Mouse (Mus musculus): ENCODE results near the gene Vsig8. TPM values are rescaled to one million over a fixed set of nuclear protein-coding genes. Genes with fewer than 3 reads are reported as not detected.

The Vsig8 gene
- polyA plus RNA-seq, 1 experiment from 2014 or later: 0.14 TPM

DNA sequence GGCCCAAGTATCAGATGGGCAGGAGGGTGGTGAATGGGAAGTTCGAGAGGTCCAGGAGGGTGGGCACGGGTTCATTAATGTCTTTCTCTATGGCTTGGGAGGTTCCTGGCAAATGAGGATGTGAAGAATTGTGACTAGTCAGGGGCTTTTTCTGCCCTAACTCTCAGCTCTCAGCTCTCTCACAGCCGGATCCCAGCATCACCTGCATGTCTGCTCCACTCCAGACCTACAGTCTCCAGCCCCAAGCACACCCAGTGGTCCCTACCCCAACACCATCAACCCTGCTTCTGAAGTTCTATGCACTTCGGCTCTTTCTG, 41.6 kb upstream of the Vsig8 start:
- ATAC-seq: no peak
- no peak overlapping the region for H3K27ac ChIP-seq (ENCODE audit: low read length)
- no peaks in the 10 kb centered on the region for H3K36me3 ChIP-seq (ENCODE audit: control insufficient read depth, insufficient read depth)
- H3K9ac ChIP-seq (replicated peaks; ENCODE audit: low read depth, low read length): no peak overlapping the region
- no peak overlapping the region for H3K4me2 ChIP-seq (ENCODE audit: low read length)
- WGBS: 66% methylated on average over 4 of the region's 4 CpGs
- H3K27me3 ChIP-seq (replicated peaks; ENCODE audit: control insufficient read depth, insufficient read depth, low read length): no peaks in the 10 kb centered on the region
- no peak overlapping the region for H3K4me3 ChIP-seq (replicated peaks; ENCODE audit: low read length)
- H3K9me3 ChIP-seq (ENCODE audit: control insufficient read depth, low read length): peaks cover 2% of the 10 kb centered on the region; the same call in 1 of the 2 replicates
- no peaks in the 10 kb centered on the region for H3K4me1 ChIP-seq (replicated peaks; ENCODE audit: control insufficient read depth, insufficient read depth, low read length)

DNA sequence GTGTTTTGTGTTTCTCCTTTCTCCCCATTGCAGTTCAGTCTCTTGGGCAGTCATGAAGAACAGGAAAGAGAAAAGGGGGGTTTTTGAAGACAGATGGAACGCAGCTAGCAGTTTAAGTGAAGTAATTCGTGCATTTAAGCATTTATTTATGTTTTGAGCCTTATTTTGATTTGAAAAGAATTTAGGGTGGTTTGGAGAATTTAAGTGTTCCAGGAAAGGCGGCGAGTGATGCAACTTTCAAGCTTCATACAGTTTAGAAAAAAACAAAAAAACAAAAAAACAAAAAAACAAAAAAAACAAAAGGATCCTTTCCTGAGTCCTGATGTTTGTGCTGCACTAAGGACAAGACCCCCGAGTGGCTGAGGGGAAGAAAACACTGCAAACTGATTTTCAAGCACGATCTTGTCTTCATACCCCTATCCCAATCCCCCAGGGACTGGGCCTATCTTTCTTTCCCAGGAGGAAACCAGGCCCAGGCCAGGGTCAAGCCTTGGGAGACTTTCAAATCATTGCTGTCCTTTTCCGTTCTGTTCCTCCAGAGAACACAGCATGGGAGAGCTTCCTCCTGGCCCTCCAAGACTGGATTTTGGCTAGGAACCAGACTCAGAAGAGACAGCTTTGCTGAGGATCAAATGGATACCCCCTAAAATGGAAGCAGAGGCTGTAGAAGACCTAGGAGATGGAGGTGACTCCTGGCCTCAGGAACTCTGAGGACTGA, 41.0 kb upstream of the Vsig8 start:
- Histone ChIP-seq H3K36me3 (ENCODE audit: control insufficient read depth, insufficient read depth) (no peaks in the 10 kb centered on the region), H3K27ac (ENCODE audit: low read length) (no peak overlapping the region), H3K4me3 (replicated peaks; ENCODE audit: low read length) (no peak overlapping the region), H3K4me1 (replicated peaks; ENCODE audit: control insufficient read depth, insufficient read depth, low read length) (no peaks in the 10 kb centered on the region), H3K4me2 (ENCODE audit: low read length) (no peak overlapping the region), H3K27me3 (replicated peaks; ENCODE audit: control insufficient read depth, insufficient read depth, low read length) (no peaks in the 10 kb centered on the region), H3K9ac (replicated peaks; ENCODE audit: low read depth, low read length) (no peak overlapping the region), H3K9me3 (ENCODE audit: control insufficient read depth, low read length) (peaks cover 2% of the 10 kb centered on the region; the same call in 1 of the 2 replicates)
- no peak for ATAC-seq
- WGBS: 79% methylated on average over 7 of the region's 7 CpGs

DNA sequence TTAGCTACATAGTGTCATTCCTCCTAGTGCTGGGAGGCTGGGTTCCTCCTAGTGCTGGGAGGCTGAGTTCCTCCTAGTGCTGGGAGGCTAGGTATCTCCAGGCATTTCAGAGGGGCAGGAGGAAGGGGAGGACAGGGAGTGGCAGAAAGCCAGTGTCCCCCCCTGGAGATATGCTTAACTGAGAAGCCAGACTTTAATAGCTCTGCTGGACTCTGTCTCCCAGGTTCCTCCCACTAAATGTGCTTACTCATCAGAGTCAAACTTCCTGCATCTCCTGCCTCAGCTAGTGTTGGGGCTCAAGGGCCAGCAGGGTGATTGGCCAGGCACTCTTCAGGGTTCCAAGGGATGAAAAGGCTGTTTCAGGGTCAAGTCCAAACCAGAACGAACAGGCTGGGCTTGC, 40.3 kb upstream of the Vsig8 start:
- ATAC-seq: no peak
- H3K4me3 ChIP-seq (replicated peaks; ENCODE audit: low read length): no peak overlapping the region
- no peak overlapping the region for H3K9ac ChIP-seq (replicated peaks; ENCODE audit: low read depth, low read length)
- peaks cover 2% of the 10 kb centered on the region; the same call in 1 of the 2 replicates for H3K9me3 ChIP-seq (ENCODE audit: control insufficient read depth, low read length)
- no peaks in the 10 kb centered on the region; the same call in 1 of the 2 replicates for H3K4me1 ChIP-seq (replicated peaks; ENCODE audit: control insufficient read depth, insufficient read depth, low read length)
- H3K36me3 ChIP-seq (ENCODE audit: control insufficient read depth, insufficient read depth): no peaks in the 10 kb centered on the region
- no peaks in the 10 kb centered on the region for H3K27me3 ChIP-seq (replicated peaks; ENCODE audit: control insufficient read depth, insufficient read depth, low read length)
- H3K4me2 ChIP-seq (ENCODE audit: low read length): no peak overlapping the region
- WGBS: 70% methylated on average over 1 of the region's 1 CpGs
- no peak overlapping the region for H3K27ac ChIP-seq (ENCODE audit: low read length)

DNA sequence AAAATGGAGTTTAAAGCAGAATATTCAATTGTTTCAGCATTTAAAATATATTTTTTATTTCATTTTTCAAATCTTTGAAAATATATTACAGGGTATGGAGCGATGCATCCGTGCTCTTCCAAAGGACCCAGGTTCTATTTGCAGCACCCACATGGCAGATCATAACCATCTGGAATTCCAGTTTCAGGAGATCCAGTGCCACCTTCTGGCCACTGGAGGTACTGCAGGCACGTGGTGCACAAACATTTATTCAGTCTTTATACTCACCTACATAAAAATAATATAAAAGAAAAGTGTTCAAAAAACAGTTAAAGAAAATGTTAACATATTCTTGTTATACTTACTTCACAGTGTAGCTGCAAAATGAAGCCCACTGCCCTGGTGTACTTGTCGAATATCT, 37.7 kb upstream of the Vsig8 start:
- peaks cover 2% of the 10 kb centered on the region; the same call in 1 of the 2 replicates for H3K9me3 ChIP-seq (ENCODE audit: control insufficient read depth, low read length)
- no peak for ATAC-seq
- no peak overlapping the region for H3K27ac ChIP-seq (ENCODE audit: low read length)
- H3K9ac ChIP-seq (replicated peaks; ENCODE audit: low read depth, low read length): no peak overlapping the region
- H3K4me2 ChIP-seq (ENCODE audit: low read length): no peak overlapping the region
- peaks cover 10% of the 10 kb centered on the region for H3K4me1 ChIP-seq (replicated peaks; ENCODE audit: control insufficient read depth, insufficient read depth, low read length)
- WGBS: 77% methylated on average over 4 of the region's 4 CpGs
- H3K4me3 ChIP-seq (replicated peaks; ENCODE audit: low read length): no peak overlapping the region
- no peaks in the 10 kb centered on the region for H3K27me3 ChIP-seq (replicated peaks; ENCODE audit: control insufficient read depth, insufficient read depth, low read length)
- H3K36me3 ChIP-seq (ENCODE audit: control insufficient read depth, insufficient read depth): no peaks in the 10 kb centered on the region

DNA sequence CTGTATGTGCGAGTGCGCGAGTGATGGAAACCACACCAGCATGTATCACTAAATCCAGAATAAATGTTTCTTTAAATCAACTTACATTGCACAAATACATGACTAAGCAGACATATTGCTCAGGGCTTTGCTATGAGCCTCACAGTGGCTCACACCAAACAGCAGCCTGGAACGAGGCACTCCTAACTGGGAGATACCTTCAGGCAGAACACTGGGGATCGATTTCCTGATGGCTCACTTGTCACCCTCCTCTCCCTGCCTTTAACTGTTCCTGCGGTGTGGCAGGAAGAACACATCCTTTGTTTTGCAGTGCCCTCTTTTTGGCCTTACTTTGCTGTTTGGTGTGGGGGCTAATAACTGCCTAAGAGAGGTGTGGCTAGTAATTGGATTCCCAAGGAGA, 36.1 kb upstream of the Vsig8 start:
- no peak overlapping the region for H3K9ac ChIP-seq (replicated peaks; ENCODE audit: low read depth, low read length)
- no peak overlapping the region for H3K27ac ChIP-seq (ENCODE audit: low read length)
- H3K4me3 ChIP-seq (replicated peaks; ENCODE audit: low read length): no peak overlapping the region
- peaks cover 2% of the 10 kb centered on the region; the same call in 1 of the 2 replicates for H3K9me3 ChIP-seq (ENCODE audit: control insufficient read depth, low read length)
- no peak for ATAC-seq
- H3K36me3 ChIP-seq (ENCODE audit: control insufficient read depth, insufficient read depth): no peaks in the 10 kb centered on the region
- no peak overlapping the region for H3K4me2 ChIP-seq (ENCODE audit: low read length)
- 80% methylated on average over 6 of the region's 6 CpGs for WGBS
- H3K27me3 ChIP-seq (replicated peaks; ENCODE audit: control insufficient read depth, insufficient read depth, low read length): no peaks in the 10 kb centered on the region
- H3K4me1 ChIP-seq (replicated peaks; ENCODE audit: control insufficient read depth, insufficient read depth, low read length): peaks cover 10% of the 10 kb centered on the region

DNA sequence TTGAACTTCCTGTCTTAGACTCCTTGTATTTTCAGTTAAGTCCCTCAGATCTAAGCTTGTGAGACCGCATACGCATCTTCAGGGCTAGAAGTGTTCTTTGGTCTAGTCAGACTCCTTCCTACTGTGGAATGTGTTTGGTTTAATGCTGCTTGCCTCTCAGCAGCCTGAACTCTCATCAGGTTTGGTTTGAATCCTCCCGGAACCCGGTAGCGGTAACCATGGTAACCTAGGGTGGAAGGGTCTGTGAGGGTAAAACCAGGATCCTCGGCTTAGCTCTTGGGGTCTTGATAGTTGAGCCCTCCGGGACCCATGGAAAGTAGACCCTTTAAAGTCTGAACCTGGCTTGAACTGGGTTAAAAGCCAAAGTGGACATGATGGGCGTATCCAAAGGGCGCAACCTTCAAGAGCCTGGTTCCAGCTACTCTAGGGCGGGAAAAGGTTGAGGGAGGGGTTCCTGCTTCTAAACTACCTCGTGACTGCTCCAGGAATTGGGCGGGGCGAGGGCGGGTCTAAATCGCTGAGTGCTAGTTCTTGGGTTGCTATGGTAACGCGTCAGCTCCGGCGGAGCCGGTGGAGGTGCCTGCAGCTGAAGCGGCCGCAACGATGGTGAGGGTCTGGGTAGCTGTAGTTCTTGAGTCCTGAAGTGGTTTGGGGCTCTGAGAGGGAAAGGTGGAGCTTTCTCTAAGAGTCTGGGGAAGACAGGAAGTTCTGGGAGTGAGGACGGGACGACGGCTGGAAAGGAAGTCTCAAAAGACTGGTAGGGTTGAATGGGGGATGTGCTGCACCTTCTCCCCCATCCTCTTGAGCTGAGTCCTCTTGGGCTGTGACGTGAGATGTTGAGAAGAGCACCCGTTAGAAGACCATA, 34.9 kb upstream of the Vsig8 start, which contains the start of gene Cfap45:
Gene Cfap45, plus strand, starts transcription at position 226 of the 865 bp plus-strand sequence.
- Histone ChIP-seq H3K4me3 (replicated peaks; ENCODE audit: low read length) (peak within 1 kb of the TSS; percentile 46), H3K4me2 (ENCODE audit: low read length) (peak within 1 kb of the TSS; percentile 72), H3K27ac (ENCODE audit: low read length) (no peak within 1 kb of the TSS), H3K9ac (replicated peaks; ENCODE audit: low read depth, low read length) (no peak within 1 kb of the TSS; the same call in 1 of the 2 replicates), H3K4me1 (replicated peaks; ENCODE audit: control insufficient read depth, insufficient read depth, low read length) (peaks cover 10% of the 10 kb centered on the region), H3K27me3 (replicated peaks; ENCODE audit: control insufficient read depth, insufficient read depth, low read length) (no peaks in the 10 kb centered on the region), H3K9me3 (ENCODE audit: control insufficient read depth, low read length) (peaks cover 2% of the 10 kb centered on the region; the same call in 1 of the 2 replicates), H3K36me3 (ENCODE audit: control insufficient read depth, insufficient read depth) (no peaks in the 10 kb centered on the region)
- peak; percentile 94 for ATAC-seq
- WGBS: 3% methylated on average over 28 of the region's 28 CpGs

DNA sequence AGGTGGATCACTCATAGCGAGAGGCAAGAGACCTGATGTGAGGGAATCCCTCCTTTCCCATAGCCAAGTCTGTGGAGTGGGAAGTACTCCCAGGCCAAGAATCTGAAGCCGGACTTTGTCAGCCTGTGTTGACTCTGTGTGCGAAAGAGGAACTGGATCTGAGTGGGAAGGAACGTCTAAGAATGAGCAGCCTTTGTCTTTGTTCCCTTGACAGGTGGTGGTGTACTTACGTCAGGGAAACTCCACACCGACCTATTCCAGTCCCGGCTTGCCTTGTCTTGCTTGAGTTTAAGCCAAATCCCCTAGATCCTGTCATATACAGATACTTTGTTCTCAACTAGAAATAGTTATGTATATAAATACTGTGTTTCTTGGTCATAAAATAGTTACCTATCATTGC, 33.2 kb upstream of the Vsig8 start:
- Histone ChIP-seq H3K27me3 (replicated peaks; ENCODE audit: control insufficient read depth, insufficient read depth, low read length) (no peaks in the 10 kb centered on the region; the same call in 1 of the 2 replicates), H3K4me3 (replicated peaks; ENCODE audit: low read length) (no peak overlapping the region), H3K4me1 (replicated peaks; ENCODE audit: control insufficient read depth, insufficient read depth, low read length) (peaks cover 10% of the 10 kb centered on the region), H3K27ac (ENCODE audit: low read length) (no peak overlapping the region), H3K4me2 (ENCODE audit: low read length) (no peak overlapping the region), H3K9me3 (ENCODE audit: control insufficient read depth, low read length) (peaks cover 2% of the 10 kb centered on the region; the same call in 1 of the 2 replicates), H3K36me3 (ENCODE audit: control insufficient read depth, insufficient read depth) (no peaks in the 10 kb centered on the region), H3K9ac (replicated peaks; ENCODE audit: low read depth, low read length) (no peak overlapping the region)
- 64% methylated on average over 7 of the region's 7 CpGs for WGBS
- no peak for ATAC-seq

DNA sequence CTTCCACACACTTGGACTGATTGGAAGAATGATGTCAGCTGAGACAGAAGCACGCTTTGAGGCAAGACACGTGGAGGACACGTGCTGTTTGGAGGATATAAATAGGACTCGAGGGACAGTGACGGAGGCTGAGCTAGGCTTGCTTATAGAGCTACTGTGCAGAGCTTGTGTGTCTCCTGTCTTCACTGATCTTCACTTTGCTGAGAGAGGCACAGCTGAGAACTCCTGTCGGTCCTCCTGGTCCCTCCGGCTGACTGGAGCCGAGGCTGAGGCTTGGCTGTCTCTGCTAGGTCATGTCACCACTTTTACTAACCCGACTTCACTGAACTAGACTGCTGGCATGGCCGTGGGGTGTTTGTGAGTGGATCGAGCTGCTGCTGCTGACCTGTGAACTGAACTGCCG, 32.0 kb upstream of the Vsig8 start:
- no peaks in the 10 kb centered on the region for H3K9me3 ChIP-seq (ENCODE audit: control insufficient read depth, low read length)
- H3K4me3 ChIP-seq (replicated peaks; ENCODE audit: low read length): no peak overlapping the region
- H3K9ac ChIP-seq (replicated peaks; ENCODE audit: low read depth, low read length): no peak overlapping the region
- ATAC-seq: no peak
- peaks cover 10% of the 10 kb centered on the region for H3K4me1 ChIP-seq (replicated peaks; ENCODE audit: control insufficient read depth, insufficient read depth, low read length)
- no peaks in the 10 kb centered on the region; the same call in 1 of the 2 replicates for H3K27me3 ChIP-seq (replicated peaks; ENCODE audit: control insufficient read depth, insufficient read depth, low read length)
- WGBS: 69% methylated on average over 12 of the region's 12 CpGs
- no peak overlapping the region for H3K27ac ChIP-seq (ENCODE audit: low read length)
- H3K4me2 ChIP-seq (ENCODE audit: low read length): no peak overlapping the region
- no peaks in the 10 kb centered on the region for H3K36me3 ChIP-seq (ENCODE audit: control insufficient read depth, insufficient read depth)

DNA sequence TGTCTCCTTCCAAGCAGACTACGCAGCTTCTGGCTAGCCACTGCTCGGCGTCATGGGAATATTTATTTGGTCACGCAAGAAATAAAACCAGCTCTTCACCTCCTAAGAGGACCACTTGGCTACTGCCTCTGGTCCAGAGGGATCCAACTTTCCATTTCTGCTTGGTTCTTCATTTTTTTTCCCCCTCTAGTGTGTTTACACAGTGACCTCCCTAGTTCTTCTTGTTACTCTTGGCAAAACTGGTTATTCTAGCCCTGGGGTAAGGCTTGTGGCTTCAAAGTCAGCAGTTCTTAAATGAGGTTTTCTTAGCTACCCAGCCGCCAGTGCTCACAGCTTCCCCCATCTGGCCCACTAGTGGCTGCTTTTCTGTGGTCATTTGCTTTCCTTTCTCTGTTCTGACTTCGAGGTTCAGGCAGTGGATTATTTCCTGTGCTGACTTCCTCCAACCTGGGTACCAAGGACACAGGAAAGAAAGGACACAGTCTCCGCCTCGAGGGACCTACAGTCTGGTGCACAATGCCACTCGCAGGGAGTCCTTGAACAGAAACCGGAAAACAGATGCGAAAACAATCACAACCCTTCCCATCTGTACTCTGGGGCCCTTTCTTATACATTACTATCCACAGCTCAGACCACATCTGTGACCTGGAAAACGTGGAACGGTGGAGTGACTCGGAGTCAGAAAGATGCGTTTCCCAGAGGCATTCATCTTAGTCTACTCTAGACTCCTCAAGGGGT, 30.5 kb upstream of the Vsig8 start:
- H3K4me2 ChIP-seq (ENCODE audit: low read length): no peak overlapping the region
- H3K27ac ChIP-seq (ENCODE audit: low read length): no peak overlapping the region

More for the DNA sequence above, 30.5 kb upstream of the Vsig8 start:
- no peak overlapping the region for H3K9ac ChIP-seq (replicated peaks; ENCODE audit: low read depth, low read length)
- WGBS: 55% methylated on average over 15 of the region's 15 CpGs
- ATAC-seq: no peak
- H3K4me1 ChIP-seq (replicated peaks; ENCODE audit: control insufficient read depth, insufficient read depth, low read length): peaks cover 12% of the 10 kb centered on the region
- H3K36me3 ChIP-seq (ENCODE audit: control insufficient read depth, insufficient read depth): no peaks in the 10 kb centered on the region
- H3K9me3 ChIP-seq (ENCODE audit: control insufficient read depth, low read length): no peaks in the 10 kb centered on the region
- no peaks in the 10 kb centered on the region; the same call in 1 of the 2 replicates for H3K27me3 ChIP-seq (replicated peaks; ENCODE audit: control insufficient read depth, insufficient read depth, low read length)
- no peak overlapping the region for H3K4me3 ChIP-seq (replicated peaks; ENCODE audit: low read length)
